Mouse (Mus musculus) embryonic facial prominence, embryonic 12.5 days (tissue): Measurements from ENCODE around the gene Nyx. TPM values are rescaled to one million over a fixed set of nuclear protein-coding genes. Genes with fewer than 3 reads are reported as not detected.

ENCODE experiments used
- ATAC-seq: fragments of 200-750 bp; cut with Nextera tagmentation; 2 replicates; pipeline ENCODE4 v1.8.0; 2017; ENCODE audit not compliant: insufficient number of reproducible peaks, insufficient read depth, low FRiP score, low TSS enrichment
- H3K27ac ChIP-seq: fragments of 300-500 bp; sonication (generic); 2 replicates; pipeline ENCODE4 v1.5.1; 2016; ENCODE audit warnings: mild to moderate bottlenecking
- H3K27me3 ChIP-seq: fragments of 300-500 bp; sonication (generic); 2 replicates; pipeline ENCODE4 v1.6.1; 2016; ENCODE audit warnings: mild to moderate bottlenecking, moderate library complexity
- H3K36me3 ChIP-seq: fragments of 300-500 bp; sonication (generic); 2 replicates; pipeline ENCODE4 v1.6.1; 2016; ENCODE audit warnings: mild to moderate bottlenecking
- H3K4me1 ChIP-seq: fragments of 300-500 bp; sonication (generic); 2 replicates; pipeline ENCODE4 v1.6.1; 2016
- H3K4me2 ChIP-seq: fragments of 300-500 bp; sonication (generic); replicated peaks from 2 replicates; pipeline ENCODE4 v1.6.1; 2016; ENCODE audit warnings: mild to moderate bottlenecking, moderate library complexity
- H3K4me3 ChIP-seq: fragments of 300-500 bp; sonication (generic); 2 replicates; pipeline ENCODE4 v1.5.1; 2016; ENCODE audit warnings: mild to moderate bottlenecking
- H3K9ac ChIP-seq: fragments of 300-500 bp; sonication (generic); 2 replicates; pipeline ENCODE4 v1.6.1; 2016; ENCODE audit warnings: mild to moderate bottlenecking, moderate library complexity
- H3K9me3 ChIP-seq: fragments of 300-500 bp; sonication (generic); 2 replicates; pipeline ENCODE4 v1.6.1; 2016; ENCODE audit warnings: mild to moderate bottlenecking, moderate library complexity
- WGBS: fragments of 180-500 bp; shearing (Covaris S2); methylation state at CpG from one replicate; pipeline ENCODE4 v1.1.7; 2016; 5-methylcytosine and 5-hydroxymethylcytosine counted together
- polyA plus RNA-seq: library from polyadenylated mRNA; unstranded; fragments of >200 nt; fragmentation: Nextera tagmentation; extraction: Ambion mirVana; gene quantifications from 2 replicates; pipeline ENCODE4 v1.2.1, GENCODE M21; 2016

The Nyx gene
- polyA plus RNA-seq, 1 experiment from 2014 or later, result 0.06 TPM

- Histone ChIP-seq H3K27ac (no peak overlapping the region), H3K27me3 (no peaks in the 10 kb centered on the region), H3K9ac (no peak overlapping the region), H3K4me2 (no peak overlapping the region), H3K9me3 (no peaks in the 10 kb centered on the region), H3K4me3 (no peak overlapping the region), H3K36me3 (no peaks in the 10 kb centered on the region), H3K4me1 (no peaks in the 10 kb centered on the region)
- no peak for ATAC-seq
- 79% methylated on average over 8 of the region's 8 CpGs for WGBS
Observed at GRCm38 (mm10) chrX:13494892-13495703, 29.2 kb downstream of the Nyx start.

GRCm38 (mm10) chrX:13500284-13500683 lies 34.4 kb downstream of the Nyx start:
- Histone ChIP-seq H3K4me2 (no peak overlapping the region), H3K27ac (no peak overlapping the region), H3K4me1 (no peaks in the 10 kb centered on the region), H3K9me3 (no peaks in the 10 kb centered on the region), H3K4me3 (no peak overlapping the region), H3K36me3 (no peaks in the 10 kb centered on the region), H3K27me3 (no peaks in the 10 kb centered on the region), H3K9ac (no peak overlapping the region)
- WGBS, result 85% methylated on average over 4 of the region's 4 CpGs
- ATAC-seq, result no peak

GRCm38 (mm10) chrX:13502862-13503375 lies 37.0 kb downstream of the Nyx start:
- Histone ChIP-seq H3K27me3 (no peaks in the 10 kb centered on the region), H3K9ac (no peak overlapping the region), H3K4me3 (no peak overlapping the region), H3K4me1 (no peaks in the 10 kb centered on the region), H3K36me3 (no peaks in the 10 kb centered on the region), H3K27ac (no peak overlapping the region), H3K9me3 (no peaks in the 10 kb centered on the region), H3K4me2 (no peak overlapping the region)
- no peak for ATAC-seq
- WGBS, result 58% methylated on average over 7 of the region's 7 CpGs

DNA sequence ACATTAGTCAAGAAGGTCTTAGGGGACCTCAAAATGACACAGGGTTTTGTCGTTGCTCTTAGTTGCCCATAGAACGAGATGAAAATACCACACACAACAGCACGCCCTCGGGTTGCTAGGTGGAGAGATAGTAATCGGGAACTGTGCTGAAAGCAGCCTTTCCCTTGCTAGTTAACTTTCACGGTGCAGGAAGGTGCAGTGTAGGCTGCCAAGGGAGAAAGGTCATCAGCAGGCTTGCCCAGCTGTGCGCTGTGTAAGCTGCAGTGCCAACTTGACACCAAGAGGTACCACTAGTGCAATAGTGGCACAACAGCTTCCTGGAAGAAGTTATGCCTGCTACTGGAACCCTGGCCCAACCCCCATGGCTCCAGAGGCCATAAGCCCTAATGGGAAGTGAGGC lies 38.5 kb downstream of the Nyx start:
- Histone ChIP-seq H3K4me2 (no peak overlapping the region), H3K9me3 (no peaks in the 10 kb centered on the region), H3K27ac (no peak overlapping the region), H3K9ac (no peak overlapping the region), H3K4me1 (no peaks in the 10 kb centered on the region), H3K36me3 (no peaks in the 10 kb centered on the region), H3K27me3 (no peaks in the 10 kb centered on the region), H3K4me3 (no peak overlapping the region)
- no peak for ATAC-seq
- 89% methylated on average over 7 of the region's 7 CpGs for WGBS

DNA sequence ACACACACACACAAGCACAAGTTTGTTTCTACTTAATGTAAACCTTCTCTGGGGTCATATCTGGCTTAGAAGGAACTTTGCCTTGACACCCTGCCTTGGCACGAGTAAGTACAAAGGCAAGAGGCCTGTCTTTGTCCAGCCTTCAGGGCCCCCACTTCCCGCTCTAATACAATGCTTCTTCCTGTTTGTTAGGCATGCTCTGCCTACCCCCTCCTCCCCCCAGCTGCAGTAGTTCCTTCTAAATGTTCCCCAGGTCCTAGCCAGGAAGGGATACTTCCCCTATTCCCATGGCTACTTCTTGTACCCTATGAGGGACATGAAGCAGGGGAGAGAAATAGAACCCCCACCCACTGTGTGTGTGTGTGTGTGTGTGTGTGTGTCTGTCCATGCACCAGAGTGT lies 40.5 kb downstream of the Nyx start:
- no peak overlapping the region for H3K4me2 ChIP-seq
- H3K27me3 ChIP-seq, result no peaks in the 10 kb centered on the region
- H3K27ac ChIP-seq, result no peak overlapping the region
- WGBS, result 52% methylated on average over 2 of the region's 2 CpGs
- H3K4me1 ChIP-seq, result no peaks in the 10 kb centered on the region
- no peak overlapping the region for H3K4me3 ChIP-seq
- ATAC-seq, result no peak
- no peak overlapping the region for H3K9ac ChIP-seq
- no peaks in the 10 kb centered on the region for H3K9me3 ChIP-seq
- no peaks in the 10 kb centered on the region for H3K36me3 ChIP-seq

DNA sequence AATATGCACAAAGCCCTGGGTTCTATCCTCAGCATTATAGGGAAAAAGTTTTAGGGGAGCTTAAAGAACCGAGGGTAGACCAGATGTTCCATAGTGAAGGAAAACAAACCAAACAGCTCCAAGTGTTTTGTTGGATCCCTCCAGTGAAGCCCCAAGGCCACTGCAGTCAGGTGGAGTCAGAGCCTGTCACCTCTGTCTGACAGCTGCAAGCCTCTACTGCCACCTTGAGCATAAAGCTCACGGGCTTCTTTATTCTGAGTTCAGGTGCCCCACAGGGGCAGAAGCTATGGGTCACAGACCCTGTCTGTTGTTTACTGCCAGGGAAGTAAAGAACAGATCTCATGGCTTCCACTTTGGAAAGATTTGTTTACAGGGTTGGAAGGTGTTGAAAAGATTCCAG lies 47.2 kb downstream of the Nyx start:
- WGBS, result 53% methylated on average over 2 of the region's 2 CpGs
- no peaks in the 10 kb centered on the region for H3K9me3 ChIP-seq
- no peak for ATAC-seq
- no peak overlapping the region for H3K4me3 ChIP-seq
- H3K4me2 ChIP-seq, result no peak overlapping the region
- no peaks in the 10 kb centered on the region for H3K36me3 ChIP-seq
- no peaks in the 10 kb centered on the region for H3K4me1 ChIP-seq
- peaks cover 3% of the 10 kb centered on the region; the same call in 1 of the 2 replicates for H3K27me3 ChIP-seq
- H3K9ac ChIP-seq, result no peak overlapping the region
- no peak overlapping the region for H3K27ac ChIP-seq

DNA sequence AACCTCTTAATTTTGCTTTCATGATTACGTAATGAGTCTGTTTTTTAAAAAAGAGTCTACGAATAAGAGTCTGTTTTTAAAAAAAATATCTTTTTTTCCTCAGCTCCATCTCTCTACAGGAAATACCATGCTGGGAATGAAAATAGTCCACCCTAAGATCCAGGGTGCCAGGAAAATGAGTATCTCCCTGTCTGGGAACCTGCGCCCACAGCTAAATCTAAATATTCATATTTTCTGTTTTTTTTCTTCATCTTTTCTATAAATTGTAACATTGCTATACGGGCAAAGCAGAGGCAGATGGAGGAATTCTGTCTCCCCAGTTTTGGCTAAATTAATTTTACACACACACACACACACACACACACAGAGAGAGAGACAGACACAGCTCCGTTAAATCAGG lies 48.0 kb downstream of the Nyx start:
- Histone ChIP-seq H3K4me3 (no peak overlapping the region), H3K36me3 (no peaks in the 10 kb centered on the region), H3K9me3 (no peaks in the 10 kb centered on the region), H3K4me2 (no peak overlapping the region), H3K27ac (no peak overlapping the region), H3K4me1 (no peaks in the 10 kb centered on the region), H3K27me3 (peaks cover 3% of the 10 kb centered on the region; the same call in 1 of the 2 replicates), H3K9ac (no peak overlapping the region)
- 84% methylated on average over 5 of the region's 5 CpGs for WGBS
- no peak for ATAC-seq

DNA sequence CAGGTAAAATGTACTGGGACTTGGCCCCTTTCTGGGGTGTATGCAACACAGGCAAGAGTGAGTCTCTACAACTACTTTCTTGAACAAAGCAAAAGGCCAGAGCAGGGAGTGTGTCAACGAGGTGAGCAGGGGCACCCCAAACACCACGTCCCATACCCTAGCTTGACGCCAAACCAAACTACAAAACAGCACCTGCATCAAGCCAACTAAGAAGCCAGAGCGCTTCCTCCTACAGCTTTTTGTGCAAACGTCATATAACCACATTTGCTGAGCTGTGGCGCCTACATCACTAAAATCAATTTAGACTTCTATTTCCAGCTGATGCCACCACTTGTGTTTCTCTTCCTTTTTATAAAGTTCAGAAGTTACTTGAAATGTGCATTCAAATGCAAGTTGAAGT lies 50.5 kb downstream of the Nyx start:
- no peak overlapping the region for H3K4me2 ChIP-seq

DNA sequence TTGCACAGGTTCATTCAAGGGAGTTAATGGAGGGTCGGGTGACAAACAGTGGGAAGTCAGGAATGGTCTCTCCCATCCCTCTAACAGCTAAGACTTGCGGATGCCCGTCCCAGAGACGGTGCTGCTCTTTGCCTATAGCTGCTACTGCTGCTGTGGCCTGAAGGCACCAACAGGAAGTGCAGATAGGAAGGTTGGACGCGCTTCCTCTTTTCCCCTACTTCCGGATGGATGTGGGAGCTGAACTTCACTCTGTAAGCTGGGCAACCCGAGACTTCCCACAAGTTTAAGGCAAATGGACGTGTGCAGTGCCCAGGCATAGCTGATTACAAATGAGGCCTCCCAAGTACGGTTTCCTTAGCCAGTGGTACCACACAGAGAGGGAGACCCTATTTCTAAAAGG lies 52.1 kb downstream of the Nyx start:
- no peaks in the 10 kb centered on the region for H3K36me3 ChIP-seq
- no peaks in the 10 kb centered on the region for H3K9me3 ChIP-seq
- ATAC-seq, result no peak
- no peak overlapping the region for H3K27ac ChIP-seq
- peaks cover 3% of the 10 kb centered on the region; the same call in 1 of the 2 replicates for H3K27me3 ChIP-seq
- no peak overlapping the region for H3K9ac ChIP-seq
- no peak overlapping the region for H3K4me2 ChIP-seq
- WGBS, result 70% methylated on average over 10 of the region's 10 CpGs
- no peaks in the 10 kb centered on the region for H3K4me1 ChIP-seq
- H3K4me3 ChIP-seq, result no peak overlapping the region

More for the DNA sequence above, 50.5 kb downstream of the Nyx start:
- no peak overlapping the region for H3K27ac ChIP-seq
- no peaks in the 10 kb centered on the region for H3K36me3 ChIP-seq
- H3K4me1 ChIP-seq, result no peaks in the 10 kb centered on the region
- no peak for ATAC-seq
- H3K27me3 ChIP-seq, result peaks cover 3% of the 10 kb centered on the region; the same call in 1 of the 2 replicates
- WGBS, result 95% methylated on average over 6 of the region's 6 CpGs
- no peak overlapping the region for H3K4me3 ChIP-seq
- no peak overlapping the region for H3K9ac ChIP-seq
- no peaks in the 10 kb centered on the region for H3K9me3 ChIP-seq

- H3K27ac ChIP-seq, result no peak overlapping the region
- H3K4me3 ChIP-seq, result no peak overlapping the region
- H3K27me3 ChIP-seq, result peaks cover 3% of the 10 kb centered on the region; the same call in 1 of the 2 replicates
- H3K9ac ChIP-seq, result no peak overlapping the region
- H3K9me3 ChIP-seq, result no peaks in the 10 kb centered on the region
- no peak overlapping the region for H3K4me2 ChIP-seq
- 73% methylated on average over 4 of the region's 4 CpGs for WGBS
- no peaks in the 10 kb centered on the region for H3K36me3 ChIP-seq
- no peaks in the 10 kb centered on the region for H3K4me1 ChIP-seq
- no peak for ATAC-seq
Observed at GRCm38 (mm10) chrX:13518781-13519407, 53.0 kb downstream of the Nyx start.

DNA sequence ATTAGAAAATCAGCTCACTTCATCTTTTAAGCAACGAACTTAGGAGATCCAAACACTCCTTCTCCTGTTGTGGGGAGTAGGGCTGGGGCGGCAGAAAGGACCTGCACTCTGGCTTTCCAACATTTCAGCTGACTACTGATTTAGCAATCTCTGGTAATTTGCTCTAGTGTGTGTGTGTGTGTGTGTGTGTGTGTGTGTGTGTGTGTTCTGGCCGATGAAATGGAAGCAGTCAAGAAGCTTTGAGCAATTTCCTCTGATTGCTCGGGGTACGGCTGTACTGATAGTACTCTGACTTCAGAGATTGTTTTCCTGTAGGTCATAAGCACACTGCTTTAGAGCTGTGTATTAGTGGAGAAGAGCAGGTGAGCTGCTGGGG lies 53.5 kb downstream of the Nyx start:
- no peaks in the 10 kb centered on the region for H3K9me3 ChIP-seq
- no peaks in the 10 kb centered on the region for H3K4me1 ChIP-seq
- no peak overlapping the region for H3K4me3 ChIP-seq
- 73% methylated on average over 5 of the region's 5 CpGs for WGBS
- no peak overlapping the region for H3K4me2 ChIP-seq
- no peak overlapping the region for H3K9ac ChIP-seq
- H3K27me3 ChIP-seq, result peaks cover 3% of the 10 kb centered on the region; the same call in 1 of the 2 replicates
- no peaks in the 10 kb centered on the region for H3K36me3 ChIP-seq
- H3K27ac ChIP-seq, result no peak overlapping the region
- no peak for ATAC-seq

DNA sequence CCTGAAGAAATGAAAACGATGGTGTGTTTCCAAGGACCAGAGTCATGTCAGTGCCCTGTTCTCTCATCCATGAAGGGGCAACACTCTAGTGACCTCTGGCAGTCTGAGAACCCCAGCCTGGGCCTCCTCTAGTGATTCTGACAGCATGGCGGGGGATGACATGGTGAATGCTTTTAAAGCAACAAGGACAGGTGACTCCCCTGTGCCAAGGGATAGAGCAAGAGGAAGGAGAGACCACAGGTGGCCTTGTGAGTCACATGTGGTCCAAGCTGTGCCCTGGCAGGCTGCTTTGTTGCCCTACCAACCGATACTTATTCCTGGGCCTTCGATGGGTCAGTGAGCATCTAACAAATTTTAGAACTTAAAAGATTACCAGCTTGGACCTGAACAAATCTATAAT lies 54.7 kb downstream of the Nyx start:
- H3K27ac ChIP-seq, result no peak overlapping the region
- peaks cover 3% of the 10 kb centered on the region; the same call in 1 of the 2 replicates for H3K27me3 ChIP-seq
- 82% methylated on average over 4 of the region's 4 CpGs for WGBS
- H3K9me3 ChIP-seq, result no peaks in the 10 kb centered on the region
- no peaks in the 10 kb centered on the region; the same call in 1 of the 2 replicates for H3K36me3 ChIP-seq
- no peak overlapping the region for H3K9ac ChIP-seq
- no peak overlapping the region for H3K4me2 ChIP-seq
- no peak overlapping the region for H3K4me3 ChIP-seq
- no peak for ATAC-seq
- no peaks in the 10 kb centered on the region for H3K4me1 ChIP-seq
